Mouse (Mus musculus): ENCODE measurements at regions not wholly inside any gene's neighbourhood (a gene's known extent, or its start where the extent isn't known, plus 50 kb on each side); places are given as distances from the start of the nearest gene placed in this dataset.

- H3K4me1 ChIP-seq, result no peaks in the 10 kb centered on the region
- WGBS, result 83% methylated on average over 2 of the region's 2 CpGs
- H3K27me3 ChIP-seq (replicated peaks; ENCODE audit: low read depth, poor library complexity, severe bottlenecking), result no peaks in the 10 kb centered on the region
Observed at GRCm38 (mm10) chr2:143133931-143134330, 55.7 kb downstream of the Otor start.

GRCm38 (mm10) chr2:143149189-143149588, 70.9 kb downstream of the Otor start:
- DNase-seq (ENCODE audit: low spot score), result no peak
- H3K27ac ChIP-seq (replicated peaks), result no peak overlapping the region
- no peaks in the 10 kb centered on the region for H3K9me3 ChIP-seq
- no peaks in the 10 kb centered on the region for H3K4me1 ChIP-seq
- WGBS, result 73% methylated on average over 3 of the region's 3 CpGs
- H3K27me3 ChIP-seq (replicated peaks; ENCODE audit: low read depth, poor library complexity, severe bottlenecking), result no peaks in the 10 kb centered on the region
- H3K36me3 ChIP-seq (replicated peaks), result no peaks in the 10 kb centered on the region
- H3K4me3 ChIP-seq, result no peak overlapping the region

More at GRCm38 (mm10) chr2:143133931-143134330, 55.7 kb downstream of the Otor start:
- no peak for DNase-seq (ENCODE audit: low spot score)
- H3K9me3 ChIP-seq, result no peaks in the 10 kb centered on the region
- H3K27ac ChIP-seq (replicated peaks), result no peak overlapping the region
- H3K4me3 ChIP-seq, result no peak overlapping the region
- no peaks in the 10 kb centered on the region for H3K36me3 ChIP-seq (replicated peaks)

- no peak overlapping the region for H3K27ac ChIP-seq (replicated peaks)
- no peaks in the 10 kb centered on the region for H3K36me3 ChIP-seq (replicated peaks)
- H3K9me3 ChIP-seq, result no peaks in the 10 kb centered on the region
- DNase-seq (ENCODE audit: low spot score), result no peak
- H3K4me3 ChIP-seq, result no peak overlapping the region
- no peaks in the 10 kb centered on the region for H3K27me3 ChIP-seq (replicated peaks; ENCODE audit: low read depth, poor library complexity, severe bottlenecking)
- WGBS, result 87% methylated on average over 8 of the region's 8 CpGs
- no peaks in the 10 kb centered on the region for H3K4me1 ChIP-seq
Observed at GRCm38 (mm10) chr2:143164081-143164984, 86.1 kb downstream of the Otor start.

- no peaks in the 10 kb centered on the region for H3K9me3 ChIP-seq
- DNase-seq (ENCODE audit: low spot score), result no peak
- no peak overlapping the region for H3K4me3 ChIP-seq
- H3K27ac ChIP-seq (replicated peaks), result no peak overlapping the region
- no peaks in the 10 kb centered on the region for H3K27me3 ChIP-seq (replicated peaks; ENCODE audit: low read depth, poor library complexity, severe bottlenecking)
- no peaks in the 10 kb centered on the region for H3K36me3 ChIP-seq (replicated peaks)
- no peaks in the 10 kb centered on the region for H3K4me1 ChIP-seq
- WGBS, result 84% methylated on average over 3 of the region's 3 CpGs
Observed at GRCm38 (mm10) chr2:143166771-143167170, 88.5 kb downstream of the Otor start.

GRCm38 (mm10) chr2:143170648-143171047, 92.4 kb downstream of the Otor start:
- Histone ChIP-seq H3K27me3 (replicated peaks; ENCODE audit: low read depth, poor library complexity, severe bottlenecking) (no peaks in the 10 kb centered on the region), H3K4me3 (no peak overlapping the region), H3K9me3 (no peaks in the 10 kb centered on the region), H3K36me3 (replicated peaks) (no peaks in the 10 kb centered on the region), H3K27ac (replicated peaks) (no peak overlapping the region), H3K4me1 (no peaks in the 10 kb centered on the region)
- WGBS, result 82% methylated on average over 2 of the region's 2 CpGs
- DNase-seq (ENCODE audit: low spot score), result no peak

GRCm38 (mm10) chr2:143184614-143185013, 106.3 kb downstream of the Otor start:
- Histone ChIP-seq H3K36me3 (replicated peaks) (no peaks in the 10 kb centered on the region), H3K27me3 (replicated peaks; ENCODE audit: low read depth, poor library complexity, severe bottlenecking) (no peaks in the 10 kb centered on the region), H3K9me3 (no peaks in the 10 kb centered on the region), H3K27ac (replicated peaks) (no peak overlapping the region), H3K4me3 (no peak overlapping the region), H3K4me1 (no peaks in the 10 kb centered on the region)
- DNase-seq (ENCODE audit: low spot score), result no peak
- WGBS, result 82% methylated on average over 3 of the region's 3 CpGs

GRCm38 (mm10) chr2:143192256-143193164, 114.2 kb downstream of the Otor start:
- H3K9me3 ChIP-seq, result no peaks in the 10 kb centered on the region
- 0 out of 2 replicates have a peak, but pooled peaks cover 4% of the 10 kb centered on the region for H3K4me1 ChIP-seq
- WGBS, result 53% methylated on average over 8 of the region's 8 CpGs
- no peaks in the 10 kb centered on the region for H3K36me3 ChIP-seq (replicated peaks)
- no peaks in the 10 kb centered on the region for H3K27me3 ChIP-seq (replicated peaks; ENCODE audit: low read depth, poor library complexity, severe bottlenecking)
- H3K4me3 ChIP-seq, result no peak overlapping the region
- no peak overlapping the region for H3K27ac ChIP-seq (replicated peaks)
- DNase-seq (ENCODE audit: low spot score), result no peak

- no peak for DNase-seq (ENCODE audit: low spot score)
- H3K27ac ChIP-seq (replicated peaks), result no peak overlapping the region
- 63% methylated on average over 5 of the region's 5 CpGs for WGBS
Observed at GRCm38 (mm10) chr2:143193165-143193551, 114.9 kb downstream of the Otor start.

GRCm38 (mm10) chr2:143199583-143200249, 121.4 kb downstream of the Otor start:
- Histone ChIP-seq H3K4me3 (no peak overlapping the region), H3K4me1 (no peaks in the 10 kb centered on the region), H3K9me3 (no peaks in the 10 kb centered on the region), H3K27me3 (replicated peaks; ENCODE audit: low read depth, poor library complexity, severe bottlenecking) (no peaks in the 10 kb centered on the region), H3K27ac (replicated peaks) (no peak overlapping the region), H3K36me3 (replicated peaks) (no peaks in the 10 kb centered on the region)
- WGBS, result 90% methylated on average over 11 of the region's 11 CpGs
- DNase-seq (ENCODE audit: low spot score), result no peak

More at GRCm38 (mm10) chr2:143193165-143193551, 114.9 kb downstream of the Otor start:
- Histone ChIP-seq H3K4me3 (no peak overlapping the region), H3K27me3 (replicated peaks; ENCODE audit: low read depth, poor library complexity, severe bottlenecking) (no peaks in the 10 kb centered on the region), H3K36me3 (replicated peaks) (no peaks in the 10 kb centered on the region), H3K9me3 (no peaks in the 10 kb centered on the region), H3K4me1 (0 out of 2 replicates have a peak, but pooled peaks cover 4% of the 10 kb centered on the region)

GRCm38 (mm10) chr2:143206053-143206452, 127.8 kb downstream of the Otor start:
- DNase-seq (ENCODE audit: low spot score), result no peak
- Histone ChIP-seq H3K27ac (replicated peaks) (no peak overlapping the region), H3K4me3 (no peak overlapping the region), H3K27me3 (replicated peaks; ENCODE audit: low read depth, poor library complexity, severe bottlenecking) (no peaks in the 10 kb centered on the region), H3K9me3 (no peaks in the 10 kb centered on the region), H3K36me3 (replicated peaks) (no peaks in the 10 kb centered on the region), H3K4me1 (no peaks in the 10 kb centered on the region)

GRCm38 (mm10) chr2:143207191-143207590, 128.9 kb downstream of the Otor start:
- WGBS, result 37% methylated on average over 5 of the region's 5 CpGs
- H3K36me3 ChIP-seq (replicated peaks), result no peaks in the 10 kb centered on the region
- H3K27ac ChIP-seq (replicated peaks), result no peak overlapping the region
- H3K27me3 ChIP-seq (replicated peaks; ENCODE audit: low read depth, poor library complexity, severe bottlenecking), result no peaks in the 10 kb centered on the region
- no peaks in the 10 kb centered on the region for H3K9me3 ChIP-seq
- no peak overlapping the region for H3K4me3 ChIP-seq
- H3K4me1 ChIP-seq, result no peaks in the 10 kb centered on the region
- peak; percentile 54 for DNase-seq (ENCODE audit: low spot score)

- Histone ChIP-seq H3K4me1 (no peaks in the 10 kb centered on the region), H3K27me3 (replicated peaks; ENCODE audit: low read depth, poor library complexity, severe bottlenecking) (no peaks in the 10 kb centered on the region), H3K27ac (replicated peaks) (no peak overlapping the region), H3K9me3 (no peaks in the 10 kb centered on the region), H3K4me3 (no peak overlapping the region), H3K36me3 (replicated peaks) (no peaks in the 10 kb centered on the region)
- DNase-seq (ENCODE audit: low spot score), result no peak
- WGBS, result 85% methylated on average over 5 of the region's 5 CpGs
Observed at GRCm38 (mm10) chr2:143217251-143217650, 139.0 kb downstream of the Otor start.

Data from embryonic facial prominence, embryonic 10.5 days (tissue).